Mouse (Mus musculus) gastrocnemius, postnatal 25 days (tissue): Measurements from ENCODE around the gene Foxg1. TPM values are rescaled to one million over a fixed set of nuclear protein-coding genes. Genes with fewer than 3 reads are reported as not detected.

Experiments used
- DNase-seq: peaks from one replicate; pipeline ENCODE4 v3.0.0; 2022
- long read RNA-seq, 2 experiments: library from polyadenylated mRNA; stranded (forward); transcript quantifications; one replicate each; pipeline ENCODE4 v2.0.0; 2021
- total RNA-seq, 2 experiments: library from RNA; stranded (reverse); gene quantifications; 1 replicate in 1 of 2; 2 replicates in 1 of 2; pipeline ENCODE4 v1.2.3; 2021

The Foxg1 gene
- total RNA-seq = not detected
- long read RNA-seq, experiment 1 = 0 reads
- long read RNA-seq, experiment 2 = 0 reads

DNA sequence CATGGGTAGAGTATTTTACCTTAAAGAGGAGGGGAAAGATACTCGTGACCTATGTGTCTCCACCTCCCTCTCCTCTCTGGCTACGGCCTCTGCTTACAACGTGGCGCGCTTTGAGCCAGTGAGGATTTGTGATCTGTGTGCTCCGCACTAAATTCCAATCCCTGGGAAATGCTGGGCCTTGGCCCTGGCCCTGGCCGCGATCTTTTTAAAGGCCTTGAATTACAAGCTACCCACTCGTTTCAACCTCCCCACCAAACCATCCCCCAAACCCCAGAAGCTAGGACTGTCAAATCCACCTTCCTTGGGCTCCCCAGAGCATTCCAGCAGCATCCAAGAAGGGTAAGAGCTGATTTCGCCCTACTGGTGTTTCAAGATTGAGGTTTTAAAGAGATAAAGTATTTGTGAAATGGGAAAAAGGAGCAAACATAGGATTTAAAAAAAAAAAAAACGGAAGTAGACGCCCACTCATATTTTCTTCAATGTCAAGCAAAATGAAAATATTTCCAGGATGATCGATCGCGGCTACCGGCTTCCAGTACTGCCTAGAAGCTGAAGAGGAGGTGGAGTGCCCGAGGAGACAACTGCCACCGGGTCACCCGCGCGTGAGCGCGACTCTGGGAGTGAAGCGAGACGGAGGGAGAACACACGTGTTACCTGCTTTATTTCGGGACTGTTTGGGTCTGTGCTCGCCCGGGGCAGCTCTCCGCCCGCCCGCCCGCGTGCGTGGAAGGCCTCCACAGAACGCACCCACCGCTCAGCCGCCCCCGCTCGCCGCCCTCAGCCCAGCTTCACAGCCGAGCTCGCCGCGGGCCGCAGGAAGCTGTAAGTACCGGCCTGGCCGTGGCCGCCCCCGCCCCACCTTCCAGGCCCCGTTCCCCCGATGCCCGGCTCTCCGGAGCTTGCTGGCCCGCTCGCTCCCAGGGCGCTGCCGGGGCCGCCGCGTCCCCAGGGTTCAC is at the start of gene Foxg1:
Gene Foxg1, plus strand, starts transcription at position 96 of the 956 bp plus-strand sequence.
- no peak for DNase-seq

DNA sequence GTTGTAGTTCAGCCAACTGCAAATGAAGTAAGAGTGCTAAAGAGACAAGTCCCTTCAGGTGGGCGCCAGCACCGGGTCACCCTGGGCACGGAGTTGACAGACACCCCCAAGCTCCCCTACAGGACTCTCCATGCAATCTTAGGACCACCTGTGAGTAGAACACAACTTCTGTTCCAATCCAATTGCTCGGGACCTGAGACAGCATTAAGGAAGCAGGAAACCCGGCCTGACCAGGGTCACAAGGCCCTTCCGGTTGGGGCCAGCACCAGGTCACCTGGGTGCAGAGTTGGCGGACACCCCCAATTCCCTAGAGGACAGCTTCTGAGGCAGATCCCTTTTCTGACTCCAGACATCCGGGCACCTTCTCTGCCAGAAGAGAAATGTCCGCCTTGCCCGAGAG is 32.8 kb upstream of the Foxg1 start:
- DNase-seq = no peak

DNA sequence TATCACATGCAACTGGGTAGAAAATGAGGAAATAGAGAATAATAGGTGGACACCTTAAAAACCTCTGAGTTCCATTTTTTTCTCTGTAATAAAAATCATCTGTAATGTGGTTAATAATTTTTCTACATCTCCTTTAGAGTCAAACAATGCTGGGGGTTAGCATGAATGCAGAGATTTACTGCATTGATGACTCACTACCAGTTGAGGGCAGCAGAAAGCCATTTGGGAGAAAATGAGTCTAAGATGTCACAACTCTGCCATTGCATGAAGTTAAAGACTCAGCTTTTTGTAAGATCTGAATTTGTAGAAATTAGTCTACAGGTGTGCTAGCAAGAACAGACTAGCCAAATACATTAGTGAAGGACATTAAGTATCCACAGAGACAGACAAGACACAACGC is 13.5 kb upstream of the Foxg1 start:
- DNase-seq = no peak

DNA sequence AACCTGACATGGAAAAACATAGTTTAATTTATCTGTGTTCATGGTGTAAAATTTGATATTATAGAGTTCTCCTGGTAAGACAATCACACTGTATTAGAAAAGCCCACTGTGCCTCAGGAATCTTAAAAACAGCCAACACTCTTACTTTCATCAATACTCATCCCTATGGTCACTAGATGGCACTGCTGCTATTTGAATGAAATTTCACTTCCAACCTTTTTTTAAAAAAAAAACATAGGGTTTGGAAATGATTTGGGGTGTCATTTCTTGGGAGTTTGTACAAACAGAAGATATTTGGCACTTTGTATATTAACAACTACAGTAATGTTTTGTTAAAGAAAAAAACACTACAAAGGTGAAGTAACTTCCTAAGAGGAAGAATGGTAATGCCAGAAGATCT is 10.3 kb upstream of the Foxg1 start:
- no peak for DNase-seq

DNA sequence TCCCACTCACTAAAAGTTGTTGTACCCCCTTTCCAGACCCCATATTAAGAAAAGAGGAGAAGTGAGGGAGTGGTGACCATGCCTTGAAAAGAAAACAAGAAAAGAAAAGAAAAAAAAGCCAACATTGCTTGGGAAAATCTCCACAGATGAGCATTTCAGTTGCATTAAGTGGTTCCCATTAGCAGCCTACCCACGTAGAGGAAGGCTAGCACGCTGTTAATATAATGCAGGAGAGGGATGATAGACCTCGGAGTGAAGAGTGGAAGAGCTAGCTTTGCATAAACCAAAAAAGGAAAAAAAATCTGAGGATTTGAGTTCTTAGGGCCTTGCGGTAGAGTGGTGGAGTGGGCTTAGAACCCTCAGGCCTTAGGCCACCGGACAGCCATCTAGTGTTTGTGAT is 9.3 kb upstream of the Foxg1 start:
- DNase-seq = no peak

DNA sequence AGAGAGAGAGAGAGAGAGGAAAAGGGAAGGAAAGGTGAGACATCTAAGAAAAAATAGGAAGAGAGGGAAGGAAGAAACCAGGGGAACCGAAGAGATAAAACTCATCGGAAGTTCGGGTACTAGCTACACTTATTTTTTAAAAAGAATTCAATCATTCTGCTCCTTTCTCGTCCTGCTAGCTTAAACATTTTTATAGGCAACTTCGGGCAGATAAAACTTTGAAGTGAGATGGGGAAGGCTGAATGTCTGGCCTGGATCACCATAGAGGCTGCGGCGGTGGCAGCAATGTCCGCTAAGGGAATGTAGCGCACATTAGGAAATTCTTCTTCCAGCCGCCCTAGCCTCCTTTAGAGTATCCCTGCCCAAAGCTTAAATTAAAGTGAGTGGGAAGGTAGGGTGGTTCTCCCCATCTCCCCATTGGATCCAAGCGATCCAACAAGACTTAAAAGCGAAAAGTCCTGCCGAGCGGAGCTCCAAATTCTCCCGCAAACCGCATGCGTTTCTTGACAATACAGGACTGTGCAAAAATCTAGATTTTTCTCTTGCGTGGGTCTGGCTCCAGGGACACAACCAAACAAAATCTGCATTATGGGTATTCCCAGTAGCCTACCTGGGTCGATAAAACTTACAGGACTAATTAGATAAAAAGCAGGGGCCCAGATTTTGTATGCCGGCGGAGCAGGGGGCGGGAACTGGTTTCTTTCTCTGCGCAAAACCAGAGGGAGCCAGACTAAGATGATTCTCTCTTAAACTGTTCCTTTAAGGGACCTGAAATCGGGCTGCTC is 8.4 kb upstream of the Foxg1 start:
- no peak for DNase-seq

DNA sequence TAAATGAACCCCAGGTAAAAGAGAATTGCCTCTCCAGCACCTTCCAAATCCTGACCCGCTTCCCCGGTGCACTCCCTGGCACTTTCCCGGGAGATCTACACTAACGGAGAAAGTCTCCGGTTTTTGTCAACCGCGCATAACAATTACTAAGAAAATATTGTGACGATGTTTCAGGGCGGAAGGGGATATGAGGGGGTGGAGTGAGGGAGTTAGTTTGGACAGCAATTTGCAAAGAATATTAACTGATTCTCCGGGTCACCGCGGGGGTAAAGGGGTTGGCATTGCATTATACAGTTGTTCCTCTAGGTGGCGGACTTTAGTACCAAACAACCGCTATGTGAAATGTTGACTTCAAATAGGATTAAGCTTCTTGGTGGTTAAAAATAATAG is 7.9 kb upstream of the Foxg1 start:
- no peak for DNase-seq

DNA sequence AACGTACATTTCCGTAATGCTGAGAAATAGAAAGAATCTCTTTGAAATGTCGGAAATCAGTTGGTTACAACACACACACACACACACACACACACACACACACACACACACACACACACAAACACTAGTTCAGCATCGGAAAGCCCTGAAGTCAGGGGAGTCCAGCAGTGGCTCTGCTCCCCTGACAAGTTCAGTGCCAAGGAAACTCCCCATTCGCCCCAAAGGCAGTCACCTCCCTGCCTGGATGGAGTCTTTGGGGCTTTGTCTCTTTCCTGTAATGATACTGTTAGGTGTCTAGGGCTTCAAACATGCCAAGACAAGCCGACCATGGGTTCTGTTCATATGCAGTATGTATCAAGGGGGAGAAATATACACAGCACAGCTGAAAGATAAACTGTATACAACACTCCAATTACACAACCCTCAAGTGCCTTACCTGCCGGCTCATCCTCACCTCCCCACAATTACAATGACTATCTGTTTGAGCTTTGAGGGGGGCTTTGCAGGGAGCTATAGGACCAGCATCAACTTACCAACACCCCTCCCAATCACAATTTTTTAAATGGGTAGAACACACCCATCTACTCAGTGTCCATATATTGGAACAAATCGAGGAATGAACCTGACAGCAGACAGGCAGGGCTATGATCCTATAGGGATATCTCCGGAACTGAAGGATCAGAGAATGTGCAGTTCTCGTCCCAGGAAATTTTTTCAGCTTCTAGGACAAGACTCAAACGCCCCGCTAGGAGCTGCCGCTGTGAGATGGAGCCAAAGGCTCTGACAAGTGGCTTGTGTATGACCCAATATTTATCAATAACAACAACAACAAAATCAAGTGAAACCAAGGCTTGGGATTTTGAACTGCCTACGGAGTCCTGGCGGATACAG is 6.8 kb upstream of the Foxg1 start:
- no peak for DNase-seq

DNA sequence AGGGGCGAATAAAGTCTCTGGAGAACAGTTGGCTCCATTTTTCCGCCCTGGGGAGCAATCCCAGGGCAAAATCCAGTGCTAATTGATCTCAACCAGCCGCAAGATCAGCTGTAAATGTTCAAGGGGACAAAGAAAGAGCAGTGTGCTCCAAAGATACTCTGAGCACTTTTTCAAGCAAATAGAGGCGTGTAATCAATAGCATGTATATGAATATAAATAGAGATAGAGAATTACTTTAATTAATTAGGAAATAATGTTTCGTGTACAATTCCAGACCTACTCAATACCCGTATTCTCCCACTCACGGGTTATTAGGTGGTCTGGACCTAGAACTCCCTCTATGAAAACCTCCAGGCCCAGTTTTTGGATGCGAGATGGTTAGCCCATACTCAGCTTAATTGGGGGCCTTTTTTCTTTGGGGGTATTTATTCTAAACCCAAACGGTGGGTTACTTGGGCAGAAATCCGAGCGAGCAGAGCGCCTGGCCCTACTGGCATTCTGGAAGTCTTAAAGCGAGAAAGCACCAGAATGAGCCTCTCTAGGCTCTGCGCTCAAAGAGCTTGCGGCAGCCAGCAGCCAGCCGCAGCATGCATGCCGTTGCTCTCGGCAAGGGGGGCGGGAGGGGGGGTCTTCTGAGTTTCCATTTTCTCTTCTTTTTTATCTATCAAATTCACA is 6.0 kb upstream of the Foxg1 start:
- no peak for DNase-seq

DNA sequence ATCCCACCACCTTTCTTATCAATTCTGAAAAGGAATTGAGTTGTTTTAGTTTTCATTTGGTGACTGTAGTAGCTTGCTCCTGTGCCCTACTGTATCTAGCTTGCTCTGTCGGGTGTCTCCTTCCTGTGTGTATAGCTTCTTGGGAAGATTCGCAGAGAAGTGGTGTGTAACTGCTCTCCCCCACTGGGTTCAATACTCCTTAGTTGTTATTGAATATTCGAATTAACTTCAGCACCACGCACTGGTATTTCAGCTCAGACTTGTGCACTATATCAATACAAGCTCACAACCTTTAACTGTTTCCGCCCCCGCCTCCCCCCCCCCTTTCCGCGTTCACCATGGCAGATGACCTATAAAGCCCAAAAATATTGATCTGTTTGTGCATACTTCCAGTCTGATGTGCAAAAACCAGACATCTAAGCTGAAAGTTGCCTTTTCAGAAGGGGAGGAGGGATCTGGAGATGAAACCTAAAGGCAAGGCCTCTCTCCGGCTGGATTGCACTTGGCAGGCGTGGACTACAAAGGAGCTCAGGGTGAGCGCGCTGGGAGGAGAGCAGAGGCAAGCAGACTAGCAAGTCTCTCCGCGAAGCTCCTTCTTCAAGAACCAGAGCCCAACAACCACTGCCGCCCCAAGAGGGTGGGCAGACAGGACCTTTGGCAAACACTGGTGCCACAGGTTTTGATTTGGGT is 5.0 kb upstream of the Foxg1 start:
- no peak for DNase-seq

DNA sequence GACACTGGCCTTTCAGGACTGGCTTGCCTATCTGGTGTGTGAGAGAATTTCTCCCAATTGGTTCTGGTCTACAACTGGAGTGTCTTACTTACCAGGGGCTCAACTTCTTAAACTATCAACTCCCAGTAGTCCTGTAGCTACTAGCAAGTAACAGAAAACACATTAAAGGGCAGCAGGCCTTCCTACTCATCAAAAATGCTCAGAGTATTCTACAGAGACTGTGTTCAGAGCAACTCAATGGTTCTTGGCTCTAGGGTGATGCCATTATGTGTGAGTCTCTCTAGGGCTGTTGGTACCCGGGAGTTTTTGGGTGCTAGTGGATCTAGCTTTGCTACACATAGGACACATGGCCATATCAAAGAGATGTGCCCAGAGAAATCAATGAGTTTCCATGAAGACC is 3.5 kb upstream of the Foxg1 start:
- no peak for DNase-seq

DNA sequence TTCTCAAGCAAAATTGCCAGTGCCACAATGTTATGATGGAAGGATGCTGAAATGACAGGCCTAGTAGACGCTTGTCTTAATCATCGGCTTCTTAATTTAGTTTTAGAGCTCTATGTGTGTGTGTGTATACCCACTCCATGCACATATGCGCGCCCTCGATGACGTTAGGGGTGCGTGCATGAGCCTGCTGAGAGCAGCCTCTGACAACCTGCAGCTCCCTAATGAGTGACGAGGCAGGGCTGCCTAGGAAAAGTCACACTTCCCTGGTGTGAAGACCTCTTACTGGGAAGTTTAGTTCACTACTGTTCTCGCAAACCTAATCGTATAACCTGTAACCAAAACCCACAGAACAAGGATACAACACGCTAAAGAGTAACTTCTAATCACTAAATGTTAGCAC is 3.0 kb upstream of the Foxg1 start:
- no peak for DNase-seq

DNA sequence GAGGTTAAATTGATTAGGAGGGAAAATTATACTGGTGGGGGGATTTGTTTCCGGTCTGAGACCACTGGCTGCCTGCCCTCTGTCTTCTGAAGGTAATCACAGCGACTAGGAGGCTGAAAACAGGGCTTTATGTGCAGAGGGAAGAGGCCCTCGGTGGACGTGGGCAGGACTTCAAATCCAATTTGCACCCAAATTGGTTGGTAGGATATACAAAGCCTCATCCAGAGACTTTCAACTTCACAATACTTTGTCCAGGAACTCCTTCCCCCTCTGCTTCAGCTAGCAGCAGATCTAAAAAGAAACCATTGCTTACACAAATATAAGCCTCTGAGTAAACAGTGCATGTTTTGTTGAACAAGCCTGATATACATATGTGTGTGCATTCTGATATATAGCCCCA is 2.0 kb upstream of the Foxg1 start:
- no peak for DNase-seq

DNA sequence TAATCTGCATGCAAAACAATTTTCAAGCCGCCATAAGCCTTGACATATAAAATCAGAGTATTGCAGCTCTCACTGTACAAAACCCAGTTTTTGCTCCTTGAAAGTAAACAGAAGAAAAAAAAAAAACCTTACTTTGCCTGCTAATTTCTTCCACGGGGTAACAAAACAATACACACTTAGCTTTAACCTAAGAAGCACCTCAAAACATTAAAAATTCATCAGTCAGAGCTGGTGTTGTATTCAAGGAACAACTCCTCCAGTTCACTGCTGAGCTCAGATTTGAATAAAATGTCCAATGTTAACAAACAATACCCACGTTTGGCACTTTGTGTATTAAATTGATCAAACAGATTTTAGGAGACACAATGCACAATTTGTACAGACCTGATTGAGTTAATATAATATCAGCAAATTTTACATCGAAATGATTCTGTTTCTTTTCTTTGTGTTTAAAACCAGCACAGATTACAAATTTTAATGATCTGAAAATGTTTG is 1.4 kb upstream of the Foxg1 start:
- no peak for DNase-seq

DNA sequence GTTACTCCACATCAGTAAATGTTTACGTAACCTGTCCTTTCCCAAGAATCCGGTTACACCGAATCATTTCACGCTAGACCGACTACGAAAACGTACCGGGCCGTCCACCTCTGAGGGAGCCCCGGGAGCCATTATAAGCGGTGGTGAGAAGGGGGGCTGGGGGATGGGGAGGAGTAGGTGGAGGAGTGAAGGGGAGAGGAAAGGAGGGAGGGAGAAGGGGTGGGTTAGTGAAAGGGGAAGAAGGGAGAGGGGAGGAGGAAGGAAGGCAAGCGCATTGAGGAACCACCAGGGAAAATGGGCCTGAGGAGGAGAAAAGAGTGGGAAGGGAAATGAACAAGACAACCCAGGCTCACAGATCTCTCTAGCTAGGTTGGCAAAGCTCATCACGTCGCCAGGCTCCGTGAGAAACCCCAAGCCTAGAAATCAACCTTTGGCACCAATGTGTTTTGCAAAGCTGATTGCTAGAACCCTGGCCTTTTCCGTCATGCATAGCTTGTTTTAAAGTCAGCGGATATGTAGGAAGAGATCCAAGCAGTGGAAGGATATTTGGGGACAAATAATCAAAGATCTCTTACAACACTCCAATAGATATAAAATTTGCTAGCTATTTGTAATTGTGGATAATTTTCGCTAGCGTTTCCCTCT is 617 bp upstream of the Foxg1 start:
- no peak for DNase-seq

DNA sequence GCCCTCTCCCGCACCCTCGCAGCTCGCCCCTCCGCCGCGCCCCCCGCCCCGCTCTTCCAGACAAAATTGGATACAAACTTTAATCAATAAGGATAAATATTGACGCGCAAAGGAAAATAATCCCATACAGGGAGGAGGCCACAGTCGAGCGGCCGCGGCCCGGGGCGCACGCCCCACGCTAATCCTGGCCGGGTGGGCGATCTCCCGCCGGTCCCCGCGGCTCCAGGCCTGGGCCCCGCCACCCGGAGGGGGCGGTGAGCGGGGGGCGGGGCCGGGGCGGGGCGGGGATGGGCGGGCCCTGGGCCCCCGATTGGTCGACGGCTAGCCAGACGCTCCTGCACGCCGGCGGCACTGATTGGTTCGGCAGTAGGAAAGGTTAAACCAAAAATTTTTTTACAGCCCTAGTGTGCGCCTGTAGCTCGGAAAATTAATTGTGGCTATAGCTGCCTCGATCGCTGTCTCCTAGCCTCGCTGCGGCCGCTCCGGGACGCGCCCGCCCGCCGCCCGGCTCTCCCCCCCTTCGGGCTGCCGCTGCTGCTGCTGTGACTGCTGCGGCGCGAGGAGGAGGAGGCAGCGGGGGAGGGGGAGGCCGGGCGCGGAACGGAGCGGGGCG is 1.2 kb downstream of the Foxg1 start:
- no peak for DNase-seq

DNA sequence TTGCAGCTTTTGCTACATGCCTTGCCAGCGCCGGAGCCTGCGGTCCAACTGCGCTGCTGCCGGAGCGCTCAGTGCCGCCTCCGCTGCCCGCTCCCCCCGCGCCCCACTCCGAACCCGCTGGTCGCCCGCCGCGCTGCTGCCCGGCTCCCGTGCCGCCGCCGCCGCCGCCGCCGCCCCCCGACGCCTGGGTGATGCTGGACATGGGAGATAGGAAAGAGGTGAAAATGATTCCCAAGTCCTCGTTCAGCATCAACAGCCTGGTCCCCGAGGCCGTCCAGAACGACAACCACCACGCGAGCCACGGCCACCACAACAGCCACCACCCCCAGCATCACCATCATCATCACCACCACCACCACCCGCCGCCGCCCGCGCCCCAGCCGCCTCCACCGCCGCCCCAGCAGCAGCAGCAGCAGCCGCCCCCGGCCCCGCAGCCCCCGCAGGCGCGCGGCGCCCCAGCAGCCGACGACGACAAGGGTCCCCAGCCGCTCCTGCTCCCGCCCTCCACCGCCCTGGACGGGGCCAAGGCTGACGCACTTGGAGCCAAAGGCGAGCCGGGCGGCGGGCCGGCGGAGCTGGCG is 1.9 kb downstream of the Foxg1 start:
- DNase-seq = no peak

DNA sequence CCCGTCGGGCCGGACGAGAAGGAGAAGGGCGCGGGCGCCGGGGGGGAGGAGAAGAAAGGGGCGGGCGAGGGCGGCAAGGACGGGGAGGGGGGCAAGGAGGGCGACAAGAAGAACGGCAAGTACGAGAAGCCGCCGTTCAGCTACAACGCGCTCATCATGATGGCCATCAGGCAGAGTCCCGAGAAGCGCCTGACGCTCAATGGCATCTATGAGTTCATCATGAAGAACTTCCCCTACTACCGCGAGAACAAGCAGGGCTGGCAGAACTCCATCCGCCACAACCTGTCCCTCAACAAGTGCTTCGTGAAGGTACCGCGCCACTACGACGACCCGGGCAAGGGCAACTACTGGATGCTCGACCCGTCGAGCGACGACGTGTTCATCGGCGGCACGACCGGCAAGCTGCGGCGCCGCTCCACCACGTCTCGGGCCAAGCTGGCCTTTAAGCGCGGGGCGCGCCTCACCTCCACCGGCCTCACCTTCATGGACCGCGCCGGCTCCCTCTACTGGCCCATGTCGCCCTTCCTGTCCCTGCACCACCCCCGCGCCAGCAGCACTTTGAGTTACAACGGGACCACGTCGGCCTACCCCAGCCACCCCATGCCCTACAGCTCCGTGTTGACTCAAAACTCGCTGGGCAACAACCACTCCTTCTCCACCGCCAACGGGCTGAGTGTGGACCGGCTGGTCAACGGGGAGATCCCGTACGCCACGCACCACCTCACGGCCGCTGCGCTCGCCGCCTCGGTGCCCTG is 2.6 kb downstream of the Foxg1 start, which contains the start of gene Gm43517:
Gene Gm43517, plus strand, starts transcription at position 299 of the 755 bp plus-strand sequence.
- DNase-seq = no peak

DNA sequence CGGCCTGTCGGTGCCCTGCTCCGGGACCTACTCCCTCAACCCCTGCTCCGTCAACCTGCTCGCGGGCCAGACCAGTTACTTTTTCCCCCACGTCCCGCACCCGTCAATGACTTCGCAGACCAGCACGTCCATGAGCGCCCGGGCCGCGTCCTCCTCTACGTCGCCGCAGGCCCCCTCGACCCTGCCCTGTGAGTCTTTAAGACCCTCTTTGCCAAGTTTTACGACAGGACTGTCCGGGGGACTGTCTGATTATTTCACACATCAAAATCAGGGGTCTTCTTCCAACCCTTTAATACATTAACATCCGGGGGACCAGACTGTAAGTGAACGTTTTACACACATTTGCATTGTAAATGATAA is 3.2 kb downstream of the Foxg1 start:
- DNase-seq = no peak
